Mouse (Mus musculus): ENCODE measurements around the gene Rpgrip1l. TPM values are rescaled to one million over a fixed set of nuclear protein-coding genes. Genes with fewer than 3 reads are reported as not detected.

Rpgrip1l gene
- polyA plus RNA-seq, 1 experiment, result 1.9 TPM

- H3K4me3 ChIP-seq (ENCODE audit: control insufficient read depth, insufficient read depth, low read length), result no peak overlapping the region
- no peaks in the 10 kb centered on the region for H3K36me3 ChIP-seq (ENCODE audit: control insufficient read depth, insufficient read depth, low read length)
- H3K4me1 ChIP-seq (replicated peaks; ENCODE audit: control insufficient read depth, insufficient read depth, low read length), result no peaks in the 10 kb centered on the region
- H3K27ac ChIP-seq (ENCODE audit: control insufficient read depth, insufficient read depth, low read length), result no peak overlapping the region
- TF ChIP-seq POLR2A (IDR thresholded peaks at IDR 0.05; ENCODE audit: control insufficient read depth, extremely low read depth, insufficient read depth, low read length, poor library complexity) (no peak), CTCF (IDR thresholded peaks at IDR 0.05; ENCODE audit: borderline replicate concordance, control insufficient read depth, extremely low read depth, insufficient read depth, low read length, poor library complexity) (no peak)
- DNase-seq, result no peak
- H3K27me3 ChIP-seq (ENCODE audit: control insufficient read depth, insufficient read depth, low read length), result no peaks in the 10 kb centered on the region
- WGBS, result over 99% methylated on average over 2 of the region's 2 CpGs
These were observed 79.0 kb downstream of the Rpgrip1l start for GRCm38 (mm10) chr8:91234097-91234496.

DNA sequence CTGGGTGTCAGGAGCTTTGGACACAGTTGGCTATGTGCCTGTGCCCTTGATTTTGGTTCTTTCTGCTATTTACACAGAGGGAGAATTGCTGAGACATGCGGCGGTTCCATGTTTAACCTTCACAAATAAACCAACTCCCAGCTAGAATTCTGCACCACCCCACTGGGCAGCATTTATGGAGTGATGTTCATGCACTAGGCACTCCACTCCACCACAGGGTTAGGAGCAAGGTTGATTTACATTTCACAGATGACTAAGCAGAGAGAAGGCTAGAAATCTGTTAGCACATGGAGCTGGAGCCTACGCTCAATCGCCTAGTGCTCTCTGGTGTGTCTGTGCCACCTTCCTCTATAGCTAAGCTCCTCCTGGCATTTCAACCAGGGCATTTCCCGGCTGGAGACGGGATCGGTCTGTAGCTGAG, 85.6 kb downstream of the Rpgrip1l start:
- H3K4me1 ChIP-seq (replicated peaks; ENCODE audit: control insufficient read depth, insufficient read depth, low read length), result no peaks in the 10 kb centered on the region
- no peaks in the 10 kb centered on the region for H3K36me3 ChIP-seq (ENCODE audit: control insufficient read depth, insufficient read depth, low read length)
- H3K4me3 ChIP-seq (ENCODE audit: control insufficient read depth, insufficient read depth, low read length), result no peak overlapping the region
- no peak for TF ChIP-seq POLR2A (IDR thresholded peaks at IDR 0.05; ENCODE audit: control insufficient read depth, extremely low read depth, insufficient read depth, low read length, poor library complexity)
- no peak for TF ChIP-seq CTCF (IDR thresholded peaks at IDR 0.05; ENCODE audit: borderline replicate concordance, control insufficient read depth, extremely low read depth, insufficient read depth, low read length, poor library complexity)
- H3K27ac ChIP-seq (ENCODE audit: control insufficient read depth, insufficient read depth, low read length), result no peak overlapping the region
- DNase-seq, result no peak
- WGBS, result 97% methylated on average over 7 of the region's 7 CpGs
- H3K27me3 ChIP-seq (ENCODE audit: control insufficient read depth, insufficient read depth, low read length), result no peaks in the 10 kb centered on the region

- no peaks in the 10 kb centered on the region for H3K36me3 ChIP-seq (ENCODE audit: control insufficient read depth, insufficient read depth, low read length)
- no peak overlapping the region for H3K4me3 ChIP-seq (ENCODE audit: control insufficient read depth, insufficient read depth, low read length)
- over 99% methylated on average over 7 of the region's 7 CpGs for WGBS
- H3K4me1 ChIP-seq (replicated peaks; ENCODE audit: control insufficient read depth, insufficient read depth, low read length), result no peaks in the 10 kb centered on the region
- TF ChIP-seq POLR2A (IDR thresholded peaks at IDR 0.05; ENCODE audit: control insufficient read depth, extremely low read depth, insufficient read depth, low read length, poor library complexity) (no peak), CTCF (IDR thresholded peaks at IDR 0.05; ENCODE audit: borderline replicate concordance, control insufficient read depth, extremely low read depth, insufficient read depth, low read length, poor library complexity) (no peak)
- H3K27me3 ChIP-seq (ENCODE audit: control insufficient read depth, insufficient read depth, low read length), result no peaks in the 10 kb centered on the region
- DNase-seq, result no peak
- H3K27ac ChIP-seq (ENCODE audit: control insufficient read depth, insufficient read depth, low read length), result no peak overlapping the region
These were observed 88.8 kb downstream of the Rpgrip1l start for GRCm38 (mm10) chr8:91224227-91224626.

DNA sequence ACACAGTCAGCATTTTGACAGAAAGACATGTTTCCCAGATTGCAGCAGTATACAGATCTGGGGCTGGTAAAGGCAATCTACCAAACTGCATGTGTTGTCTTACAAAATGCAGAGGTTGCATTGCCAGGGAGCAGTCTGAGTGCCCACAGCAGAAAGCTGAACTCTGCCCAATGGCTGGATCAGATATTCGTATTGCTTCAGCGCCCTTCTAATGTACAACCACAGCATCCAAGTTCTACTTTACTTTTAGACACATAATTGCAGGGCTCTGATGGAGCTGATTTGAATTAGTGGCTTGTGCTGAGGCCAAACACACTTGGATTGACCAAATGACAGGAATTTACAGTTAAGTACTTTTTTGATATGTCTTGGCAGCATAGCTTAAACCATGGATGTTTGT, 91.2 kb downstream of the Rpgrip1l start:
- TF ChIP-seq CTCF (IDR thresholded peaks at IDR 0.05; ENCODE audit: borderline replicate concordance, control insufficient read depth, extremely low read depth, insufficient read depth, low read length, poor library complexity) (no peak), POLR2A (IDR thresholded peaks at IDR 0.05; ENCODE audit: control insufficient read depth, extremely low read depth, insufficient read depth, low read length, poor library complexity) (no peak)
- Histone ChIP-seq H3K27me3 (ENCODE audit: control insufficient read depth, insufficient read depth, low read length) (no peaks in the 10 kb centered on the region), H3K36me3 (ENCODE audit: control insufficient read depth, insufficient read depth, low read length) (no peaks in the 10 kb centered on the region), H3K27ac (ENCODE audit: control insufficient read depth, insufficient read depth, low read length) (no peak overlapping the region), H3K4me1 (replicated peaks; ENCODE audit: control insufficient read depth, insufficient read depth, low read length) (no peaks in the 10 kb centered on the region), H3K4me3 (ENCODE audit: control insufficient read depth, insufficient read depth, low read length) (no peak overlapping the region)
- no peak for DNase-seq
- 95% methylated on average over 2 of the region's 2 CpGs for WGBS

DNA sequence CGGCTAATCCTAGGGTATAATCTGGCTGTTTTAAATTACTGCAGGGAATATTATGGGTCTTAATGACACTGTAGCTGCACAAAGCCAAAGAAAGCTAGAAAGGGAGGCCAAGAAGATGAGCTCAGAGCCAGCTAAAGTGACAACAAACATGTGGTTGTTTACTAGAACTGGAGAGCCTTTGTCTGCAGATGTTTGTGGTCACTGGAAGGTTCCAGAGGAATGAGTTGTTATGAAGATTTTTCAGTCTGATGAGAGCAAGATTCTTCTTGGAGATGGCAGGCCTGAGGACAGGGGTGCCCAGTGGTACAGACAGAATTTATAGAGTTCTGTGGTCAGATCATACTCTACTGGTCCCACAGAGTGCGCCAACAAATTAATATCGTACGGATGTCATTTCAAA, 94.8 kb downstream of the Rpgrip1l start:
- Histone ChIP-seq H3K4me1 (replicated peaks; ENCODE audit: control insufficient read depth, insufficient read depth, low read length) (peaks cover 4% of the 10 kb centered on the region), H3K27me3 (ENCODE audit: control insufficient read depth, insufficient read depth, low read length) (no peaks in the 10 kb centered on the region), H3K4me3 (ENCODE audit: control insufficient read depth, insufficient read depth, low read length) (no peak overlapping the region), H3K36me3 (ENCODE audit: control insufficient read depth, insufficient read depth, low read length) (no peaks in the 10 kb centered on the region), H3K27ac (ENCODE audit: control insufficient read depth, insufficient read depth, low read length) (no peak overlapping the region)
- TF ChIP-seq CTCF (IDR thresholded peaks at IDR 0.05; ENCODE audit: borderline replicate concordance, control insufficient read depth, extremely low read depth, insufficient read depth, low read length, poor library complexity) (no peak), POLR2A (IDR thresholded peaks at IDR 0.05; ENCODE audit: control insufficient read depth, extremely low read depth, insufficient read depth, low read length, poor library complexity) (no peak)
- no peak for DNase-seq
- WGBS, result 99% methylated on average over 4 of the region's 4 CpGs

- 84% methylated on average over 5 of the region's 5 CpGs for whole genome bisulfite sequencing
- Histone ChIP-seq H3K4me3 (ENCODE audit: control insufficient read depth, insufficient read depth, low read length) (no peak overlapping the region), H3K27me3 (ENCODE audit: control insufficient read depth, insufficient read depth, low read length) (no peaks in the 10 kb centered on the region), H3K4me1 (replicated peaks; ENCODE audit: control insufficient read depth, insufficient read depth, low read length) (peaks cover 4% of the 10 kb centered on the region), H3K27ac (ENCODE audit: control insufficient read depth, insufficient read depth, low read length) (no peak overlapping the region), H3K36me3 (ENCODE audit: control insufficient read depth, insufficient read depth, low read length) (no peaks in the 10 kb centered on the region)
- TF ChIP-seq POLR2A (IDR thresholded peaks at IDR 0.05; ENCODE audit: control insufficient read depth, extremely low read depth, insufficient read depth, low read length, poor library complexity), result no peak
- TF ChIP-seq CTCF (IDR thresholded peaks at IDR 0.05; ENCODE audit: borderline replicate concordance, control insufficient read depth, extremely low read depth, insufficient read depth, low read length, poor library complexity), result no peak
- no peak for DNase-seq
These were observed 95.8 kb downstream of the Rpgrip1l start for GRCm38 (mm10) chr8:91217062-91217905.
